Mouse (Mus musculus) ES-Bruce4 (cell line): ENCODE data around the gene Siah3.

Experiments used
- CTCF ChIP-seq: IDR thresholded peaks from one replicate; pipeline ENCODE4 v1.8.1; 2011; ENCODE audit warnings: low read depth, low read length
- EP300 ChIP-seq: IDR thresholded peaks from 2 replicates; pipeline ENCODE4 v1.6.1; 2011; ENCODE audit warnings: low read depth, low read length; ENCODE audit not compliant: insufficient read depth

GRCm38 (mm10) chr14:75410392-75410791, 45.4 kb upstream of the Siah3 start:
- TF ChIP-seq EP300 (no peak), CTCF (no peak)
